ENCODE assay signal across 11 mouse cellular contexts in the genomic region with DNA sequence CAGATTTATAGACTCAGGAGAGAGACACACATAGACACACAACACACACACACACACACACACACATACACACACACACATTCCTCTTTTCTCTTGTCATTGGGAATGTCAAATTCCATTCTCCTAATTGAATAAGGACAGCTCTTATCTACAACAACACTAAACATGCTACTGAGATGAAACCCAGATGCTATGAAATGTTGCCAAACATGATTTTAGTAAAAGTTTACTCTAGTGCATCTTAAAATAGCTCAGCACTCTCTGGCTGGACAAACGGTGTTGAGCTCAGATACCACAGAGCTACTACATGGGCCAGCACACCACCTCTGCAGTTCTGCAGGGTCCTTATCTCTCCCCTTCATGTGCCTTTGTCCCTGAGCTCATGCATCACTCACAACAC. TPM values are rescaled to one million over a fixed set of nuclear protein-coding genes. Genes with fewer than 3 reads are reported as not detected.
DNase-seq lines count a peak whose midpoint lies in the region; ATAC-seq lines count a peak whose summit lies in the region.
"Had no signal": no experiment of that assay in that cellular context is flagged by ENCODE, and none has a peak within 500 bp of the region (broad histone marks: within the 10 kb centered on the region; RNA-seq: fewer than 3 reads in every experiment).

No protein-coding gene starts in this region.

- peak; percentile 77; the same call in 1 of the 2 replicates for ATAC-seq in heart, embryonic 13.5 days (ENCODE audit: extremely low read depth, insufficient number of reproducible peaks, low FRiP score, low TSS enrichment)
- peak; percentile 74; the same call in 1 of the 2 replicates for ATAC-seq in stomach, embryonic 14.5 days (ENCODE audit: insufficient number of reproducible peaks, insufficient read depth, low FRiP score, low read depth)

- peak overlapping the region; percentile 91 for H3K27ac ChIP-seq in heart, embryonic 13.5 days (replicated peaks)
- peak overlapping the region; percentile 55; the same call in 1 of the 2 replicates for H3K27ac ChIP-seq in stomach, embryonic 14.5 days (ENCODE audit: low read length)

- H3K36me3 ChIP-seq in heart, embryonic 13.5 days, result peaks cover 3% of the 10 kb centered on the region; the same call in 1 of the 2 replicates
- no peaks in the 10 kb centered on the region for H3K36me3 ChIP-seq in stomach, embryonic 14.5 days (ENCODE audit: control insufficient read depth, insufficient read depth, low read length)

- H3K4me3 ChIP-seq in heart, embryonic 13.5 days, result peak overlapping the region; percentile 1; the same call in 1 of the 2 replicates
- H3K4me3 ChIP-seq in stomach, embryonic 14.5 days (ENCODE audit: low read depth, low read length), result no peak overlapping the region

- intact Hi-C loops in gastrocnemius, postnatal 36 days (cut with DNase I), result no loop called here

- no peaks in the 10 kb centered on the region for H3K27me3 ChIP-seq in heart, embryonic 13.5 days (replicated peaks)
- H3K27me3 ChIP-seq in stomach, embryonic 14.5 days (ENCODE audit: control insufficient read depth, insufficient read depth, low read length), result no peaks in the 10 kb centered on the region

- peaks cover 50% of the 10 kb centered on the region for H3K4me1 ChIP-seq in heart, embryonic 13.5 days
- H3K4me1 ChIP-seq in stomach, embryonic 14.5 days (ENCODE audit: control insufficient read depth, insufficient read depth, low read length), result 0 out of 2 replicates have a peak, but pooled peaks cover 2% of the 10 kb centered on the region

- H3K4me2 ChIP-seq in heart, embryonic 13.5 days, result peak overlapping the region; percentile 46
- H3K4me2 ChIP-seq in stomach, embryonic 14.5 days (replicated peaks; ENCODE audit: low read depth, low read length), result no peak overlapping the region

- H3K9me3 ChIP-seq in heart, embryonic 13.5 days, result no peaks in the 10 kb centered on the region
- H3K9me3 ChIP-seq in stomach, embryonic 14.5 days (ENCODE audit: control insufficient read depth, low read depth, low read length), result no peaks in the 10 kb centered on the region

- DNase-seq in kidney, adult 9 months, result peak; percentile 49
- no peak for DNase-seq in kidney, adult 18-20 months
- DNase-seq in liver, result peak; percentile 21
- DNase-seq in B cell, adult 2 months, result no peak
- no peak for DNase-seq in frontal cortex, postnatal 10 days (ENCODE audit: low spot score in 2 of 2)
- DNase-seq in gastrocnemius, postnatal 36 days, result no peak
- DNase-seq: adrenal gland, postnatal 14 days; embryo, embryonic 11 days; gastrocnemius, postnatal 14 days had no signal

- H3K9ac ChIP-seq in heart, embryonic 13.5 days, result no peak overlapping the region
- no peak overlapping the region for H3K9ac ChIP-seq in stomach, embryonic 14.5 days (replicated peaks; ENCODE audit: low read depth, low read length)

- WGBS in heart, embryonic 13.5 days, result 0% methylated on average over 1 of the region's 1 CpGs
- WGBS in stomach, embryonic 14.5 days, result 3% methylated on average over 1 of the region's 1 CpGs

RNA-seq across cellular contexts. Expression of gene Pln, which starts 12.8 kb away (rescaled TPM):
- polyA plus RNA-seq in heart, embryonic 13.5 days (2015; fragmentation: Nextera tagmentation; extraction: Ambion mirVana), result 682 and 793 TPM in 2 replicates
- polyA plus RNA-seq in stomach, embryonic 14.5 days (2014; fragmentation: Nextera tagmentation; extraction: Ambion mirVana), result 7.1 and 7.5 TPM in 2 replicates
- 1 to 10 TPM; 4.5 to 7.9 TPM for total RNA-seq in gastrocnemius, postnatal 36 days (2021)

RNA-seq across cellular contexts. Expression of gene Cep85l, which starts 55.1 kb away (rescaled TPM):
- 3.1 and 3.6 TPM in 2 replicates for polyA plus RNA-seq in heart, embryonic 13.5 days (2015; fragmentation: Nextera tagmentation; extraction: Ambion mirVana)
- 13.7 and 14.1 TPM in 2 replicates for polyA plus RNA-seq in stomach, embryonic 14.5 days (2014; fragmentation: Nextera tagmentation; extraction: Ambion mirVana)
- total RNA-seq in gastrocnemius, postnatal 36 days (2021), result 10 to 100 TPM; 61.9 to 66.6 TPM

Comparison
In these comparisons a context has a peak if more than half of its experiments do, and no peak if none do; other contexts are left out.
1. DNase-seq: peak in kidney, adult 9 months (single experiment) and liver (single experiment); none in kidney, adult 18-20 months (single experiment), B cell, adult 2 months (0 of 2), frontal cortex, postnatal 10 days (0 of 2) and gastrocnemius, postnatal 36 days (0 of 2).
2. RNA of gene Pln, which starts 12.8 kb away (polyA plus RNA-seq): 682 to 793 TPM in heart, embryonic 13.5 days; 7.1 to 7.5 TPM in stomach, embryonic 14.5 days; every median in the first group is over 10 times any median in the second.